Mouse (Mus musculus) heart, postnatal 14 days (tissue): Measurements from ENCODE around the gene Asl. TPM values are rescaled to one million over a fixed set of nuclear protein-coding genes. Genes with fewer than 3 reads are reported as not detected.

Source experiments
- DNase-seq, 2 experiments: peaks; one replicate each; pipeline ENCODE4 v3.0.0; 2021 to 2022
- intact Hi-C: fragments of 180-260 bp; cut with DNase I; formaldehyde crosslinking; loops from one replicate; pipeline ENCODE4 v1.15.1; 2025
- total RNA-seq, 2 experiments: library from RNA; stranded (reverse); gene quantifications; 2 replicates each; pipeline ENCODE4 v1.2.3; 2021

The Asl gene
- total RNA-seq, 2 experiments from 2014 or later: 6.8 to 7.7 TPM

- intact Hi-C loops: no loop called here
- no peak for DNase-seq
These were observed 54.7 kb downstream of the Asl start for GRCm38 (mm10) chr5:129974354-129974753.

DNA sequence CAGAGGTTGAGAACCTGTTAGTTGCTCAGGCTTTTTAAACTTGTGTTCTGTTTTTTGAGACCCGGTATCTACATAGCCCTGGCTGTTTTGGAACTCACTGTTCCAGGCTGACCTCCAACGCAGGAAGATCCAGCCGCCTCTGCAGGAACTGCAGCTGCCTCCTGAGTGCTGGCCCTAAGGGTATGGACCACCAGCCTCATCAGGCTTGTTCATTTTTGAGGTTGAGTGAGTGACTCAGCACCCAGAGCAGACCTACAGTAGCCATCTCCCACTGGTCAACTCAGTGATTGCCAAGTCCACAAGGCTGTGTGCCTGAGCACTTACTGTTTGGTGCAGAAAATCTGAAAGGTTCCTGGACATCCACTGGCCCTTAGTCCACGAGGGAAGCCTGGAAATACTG, 57.6 kb downstream of the Asl start:
- no peak for DNase-seq
- intact Hi-C loops: no loop called here

GRCm38 (mm10) chr5:129968417-129968816, 60.6 kb downstream of the Asl start:
- DNase-seq: no peak
- intact Hi-C loops: no loop called here

DNA sequence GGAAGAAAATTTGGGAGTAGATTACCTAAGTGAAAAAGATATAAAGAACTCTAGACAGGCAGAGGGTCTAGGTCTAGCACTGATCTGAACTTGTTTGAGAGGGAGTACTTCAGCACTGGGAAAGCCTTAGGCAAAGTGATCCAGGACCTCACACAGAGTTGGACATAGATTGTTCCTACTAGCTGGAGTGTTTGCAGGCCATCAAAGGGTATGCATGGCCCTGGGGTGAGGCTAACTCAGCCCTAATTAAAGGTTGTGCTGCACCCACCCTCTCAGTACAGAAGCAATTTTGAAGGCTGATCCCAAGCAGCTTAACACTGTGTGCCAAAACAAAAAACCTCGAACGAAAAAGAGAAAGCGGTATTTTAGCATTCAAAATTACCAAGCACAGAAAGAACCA, 62.6 kb downstream of the Asl start:
- DNase-seq: no peak
- intact Hi-C loops: no loop called here

GRCm38 (mm10) chr5:129963224-129963623, 65.8 kb downstream of the Asl start:
- intact Hi-C loops: no loop called here
- no peak for DNase-seq

Other genes starting within 250 kb of the Asl start
- 10 to 100 TPM; 10.5 TPM for gene Psph, start 241.8 kb downstream of the Asl start, total RNA-seq
- 10 to 100 TPM; 12.9 to 15.9 TPM for gene Sumf2, start 182.3 kb downstream of the Asl start, total RNA-seq
- 100 to 1,000 TPM; 947 to 975 TPM for gene Chchd2, start 141.8 kb downstream of the Asl start, total RNA-seq
- under 1 TPM; 0.60 to 0.68 TPM for gene Zbed5, start 133.5 kb downstream of the Asl start, total RNA-seq
- 10 to 100 TPM in 1 of 2 experiments, 1 to 10 TPM in 1; 8.5 to 15.3 TPM for gene Phkg1, start 130.7 kb downstream of the Asl start, total RNA-seq
- gene Nupr1l, start 120.7 kb downstream of the Asl start, total RNA-seq: under 1 TPM; 0.57 to 0.83 TPM
- gene Vkorc1l1, start 87.3 kb downstream of the Asl start, total RNA-seq: 10 to 100 TPM; 14.6 to 15.9 TPM
- 10 to 100 TPM; 18.5 to 19.0 TPM for gene Gusb, start 26.2 kb downstream of the Asl start, total RNA-seq
- 10 to 100 TPM; 11.4 to 11.9 TPM for gene Crcp, start within 50 bp of the Asl start, total RNA-seq
- gene Tpst1, start 44.1 kb upstream of the Asl start, total RNA-seq: 10 to 100 TPM; 15.7 to 16.9 TPM
- gene Kctd7, start 115.6 kb upstream of the Asl start, total RNA-seq: 1 to 10 TPM; 1.6 to 3.4 TPM
- 10 to 100 TPM; 17.8 to 20.8 TPM for gene Rabgef1, start 142.6 kb upstream of the Asl start, total RNA-seq
- 10 to 100 TPM; 31.7 to 33.0 TPM for gene Tmem248, start 187.8 kb upstream of the Asl start, total RNA-seq
- 10 to 100 TPM; 39.9 to 45.4 TPM for gene Sbds, start 226.3 kb upstream of the Asl start, total RNA-seq
- 1 to 10 TPM; 8.3 to 9.3 TPM for gene Tyw1, start 226.4 kb upstream of the Asl start, total RNA-seq